Mouse (Mus musculus) regulatory T cell (primary cell): ENCODE results near the gene Polr1e.
"Not testable (repeated sequence)": the region's sequence is repeated elsewhere in the genome, so short reads cannot be mapped to it uniquely, and the experiment has no call there.

Experiments
- in situ Hi-C: fragments of 300-600 bp; cut with MboI, MseI; formaldehyde crosslinking; loops from one replicate; pipeline ENCODE4 v1.15.1; 2025; ENCODE audit warnings: high pct_unique_total_duplicates

Polr1e gene

GRCm38 (mm10) chr4:45047286-45047887 lies 29.0 kb downstream of the Polr1e start:
- in situ Hi-C loops: loop anchor here (10.0 kb wide), 1 partner anchor 953 kb away; no protein-coding TSS in a partner anchor

DNA sequence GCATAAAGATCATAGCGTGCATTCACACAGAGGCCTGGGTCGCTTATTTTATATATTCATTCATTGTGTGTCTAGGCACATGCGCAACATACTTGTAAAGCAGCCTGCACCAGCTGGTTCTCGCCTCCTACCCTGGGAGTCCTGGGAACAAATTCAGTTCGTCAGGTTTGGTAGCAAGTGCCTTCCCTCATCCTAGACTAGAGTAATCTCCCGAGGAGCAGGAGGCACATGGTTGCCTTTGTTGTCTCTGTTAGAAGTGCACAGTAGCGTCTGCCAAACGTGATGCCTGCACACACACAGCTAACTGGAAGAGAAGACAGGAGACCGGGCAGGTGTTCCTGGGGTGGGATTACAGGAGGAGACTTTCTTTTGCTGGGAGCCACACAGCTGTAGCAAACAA lies 29.6 kb downstream of the Polr1e start:
- in situ Hi-C loops: loop anchor here (10.0 kb wide), 1 partner anchor 953 kb away; no protein-coding TSS in a partner anchor

GRCm38 (mm10) chr4:45054862-45055261 lies 36.5 kb downstream of the Polr1e start:
- in situ Hi-C loops: no loop called here

DNA sequence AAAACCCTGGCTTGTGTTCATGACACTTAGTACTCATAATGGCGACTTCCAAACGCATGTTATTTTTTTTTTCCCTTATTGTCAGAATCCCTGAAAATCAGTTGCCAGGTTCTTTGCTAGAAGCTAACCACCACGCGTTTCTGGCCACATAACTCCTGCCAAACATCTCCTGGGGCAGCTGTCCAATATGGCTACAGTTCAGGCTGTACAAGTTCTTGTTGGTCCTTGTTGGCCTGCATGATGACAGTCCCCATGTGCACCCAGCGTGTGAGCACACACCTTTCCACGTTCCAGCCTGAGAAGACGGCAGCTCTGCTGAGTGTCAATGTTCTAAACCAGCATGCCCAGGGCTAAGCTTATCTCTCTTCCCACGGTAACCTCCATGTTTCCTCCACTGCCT lies 37.1 kb downstream of the Polr1e start:
- in situ Hi-C loops: no loop called here

DNA sequence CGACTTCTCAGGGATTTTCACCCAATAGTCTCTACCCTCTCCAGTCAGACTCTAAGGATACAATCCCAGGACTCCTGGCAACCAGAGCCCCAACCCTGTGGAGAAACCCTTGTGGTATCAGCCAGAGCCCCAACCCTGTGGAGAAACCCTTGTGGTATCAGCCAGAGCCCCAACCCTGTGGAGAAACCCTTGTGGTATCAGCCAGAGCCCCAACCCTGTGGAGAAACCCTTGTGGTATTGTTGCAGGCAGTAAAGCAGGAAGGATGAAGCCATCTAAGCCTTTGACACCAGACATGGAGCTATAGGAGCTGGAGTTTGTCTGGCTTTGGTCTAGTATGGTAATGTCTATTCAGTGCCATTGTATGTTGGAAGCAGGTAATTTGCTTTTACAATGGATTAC lies 45.5 kb downstream of the Polr1e start:
- in situ Hi-C loops: not testable (repeated sequence)

- in situ Hi-C loops: no loop called here
These were observed 46.2 kb downstream of the Polr1e start for GRCm38 (mm10) chr4:45064577-45064976.

GRCm38 (mm10) chr4:45066036-45066730 lies 47.8 kb downstream of the Polr1e start:
- in situ Hi-C loops: no loop called here

DNA sequence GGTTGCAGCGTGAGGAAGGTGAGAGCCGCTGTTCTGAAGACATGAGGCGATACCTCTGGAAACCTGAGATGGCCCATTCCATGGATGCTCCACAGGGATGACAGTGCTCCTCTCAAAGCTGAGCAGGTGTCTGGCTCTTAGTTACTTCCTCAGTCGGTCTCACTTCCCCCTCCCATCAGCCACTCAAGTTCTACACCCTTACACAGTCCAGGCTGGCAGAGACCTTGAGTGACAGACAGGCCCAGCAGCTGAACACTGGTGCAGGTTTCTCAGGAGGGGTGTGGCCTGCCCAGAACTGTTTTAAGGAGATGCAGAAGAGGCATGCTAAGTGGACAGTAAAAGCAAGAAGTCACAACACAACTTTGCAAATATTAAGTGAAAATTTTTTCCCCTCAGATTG lies 49.4 kb downstream of the Polr1e start:
- in situ Hi-C loops: no loop called here

- in situ Hi-C loops: no loop called here
These were observed 54.0 kb downstream of the Polr1e start for GRCm38 (mm10) chr4:45072261-45072973.

- in situ Hi-C loops: no loop called here
These were observed 55.2 kb downstream of the Polr1e start for GRCm38 (mm10) chr4:45073544-45073943.

DNA sequence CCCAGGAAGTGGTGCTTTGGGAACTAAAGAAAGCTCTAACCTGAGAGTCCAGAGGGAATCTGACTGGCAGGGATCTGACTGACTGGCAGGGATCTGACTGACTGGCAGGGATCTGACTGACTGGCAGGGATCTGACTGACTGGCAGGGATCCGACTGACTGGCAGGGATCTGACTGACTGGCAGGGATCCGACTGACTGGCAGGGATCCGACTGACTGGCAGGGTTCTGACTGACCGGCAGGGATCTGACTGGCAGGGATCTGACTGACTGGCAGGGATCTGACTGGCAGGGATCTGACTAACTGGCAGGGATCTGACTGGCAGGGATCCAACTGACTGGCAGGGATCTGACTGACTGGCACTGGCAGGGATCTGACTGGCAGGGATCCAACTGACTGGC lies 62.7 kb downstream of the Polr1e start:
- in situ Hi-C loops: not testable (repeated sequence)

DNA sequence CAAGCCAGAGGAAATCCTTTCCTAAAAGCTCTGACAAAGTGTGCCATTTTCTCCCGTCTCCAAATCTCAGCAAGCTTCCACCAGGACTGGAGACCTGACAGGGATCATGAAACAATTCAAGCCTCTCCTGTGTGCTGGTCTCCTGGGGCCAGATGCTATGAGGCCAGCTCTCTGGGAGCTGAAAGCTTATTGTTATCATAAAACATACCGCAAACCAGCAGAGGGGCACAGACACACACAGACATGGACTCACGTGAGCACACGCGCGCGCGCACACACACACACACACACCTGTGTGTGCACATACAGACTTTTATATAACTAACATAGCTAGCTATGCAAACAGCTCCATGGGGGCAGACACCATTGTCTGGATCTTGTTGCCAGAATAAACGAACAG lies 64.6 kb downstream of the Polr1e start:
- in situ Hi-C loops: no loop called here

GRCm38 (mm10) chr4:45083487-45083886 lies 65.1 kb downstream of the Polr1e start:
- in situ Hi-C loops: no loop called here

- in situ Hi-C loops: no loop called here
These were observed 65.9 kb downstream of the Polr1e start, which contains the start of gene Fbxo10 for GRCm38 (mm10) chr4:45084021-45084894. Gene Fbxo10, minus strand, starts transcription at chr4:45084604.

DNA sequence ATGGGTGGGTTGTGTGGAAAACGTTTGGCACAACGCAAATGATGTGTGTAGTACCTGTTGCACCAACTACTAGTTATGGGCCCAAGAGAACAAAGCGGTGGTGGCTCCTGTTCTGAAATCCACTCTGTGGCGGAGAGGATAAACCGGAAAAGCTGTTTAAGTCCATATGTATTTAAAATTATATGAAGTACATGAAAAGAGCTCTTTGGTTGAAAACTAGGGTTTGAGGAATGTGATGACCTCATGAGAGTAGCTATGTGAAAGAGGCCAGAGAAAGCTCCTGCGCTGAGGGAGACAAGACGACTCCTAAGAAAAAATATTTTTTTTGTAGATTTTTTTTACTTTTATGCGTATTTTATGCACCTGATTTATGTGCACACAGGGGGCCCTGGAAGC lies 66.5 kb downstream of the Polr1e start:
- in situ Hi-C loops: no loop called here
